Mouse (Mus musculus): Measurements from ENCODE around the gene Msx3. TPM values are rescaled to one million over a fixed set of nuclear protein-coding genes. Genes with fewer than 3 reads are reported as not detected.

Msx3 gene
- polyA plus RNA-seq, 1 experiment from 2014 or later: not detected

DNA sequence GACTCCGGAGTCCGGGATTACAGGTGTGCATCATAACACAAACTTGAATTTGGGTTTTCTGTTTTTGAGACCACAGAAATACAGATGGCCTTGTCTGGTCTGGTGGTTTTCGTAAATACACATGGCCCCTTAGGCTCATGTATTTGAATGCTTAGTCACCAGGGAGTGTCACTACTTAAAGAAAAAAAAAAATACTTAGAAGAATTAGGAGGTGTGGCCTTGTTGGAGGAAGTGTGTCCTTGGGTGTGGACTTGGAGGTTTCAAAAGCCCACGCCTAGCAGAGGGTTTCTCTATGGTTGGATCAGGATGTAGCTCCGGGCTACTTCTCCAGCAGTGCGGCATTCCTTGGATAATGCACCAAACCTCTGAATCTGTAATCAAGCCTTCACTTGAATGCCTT lies 28.8 kb upstream of the Msx3 start:
- 54% methylated on average over 6 of the region's 6 CpGs for WGBS (ENCODE audit: insufficient replicate concordance)
- H3K9me3 ChIP-seq (replicated peaks): no peaks in the 10 kb centered on the region
- no peaks in the 10 kb centered on the region for H3K4me1 ChIP-seq (replicated peaks)
- H3K27ac ChIP-seq: no peak overlapping the region
- ATAC-seq (ENCODE audit: low read depth): no peak
- no peaks in the 10 kb centered on the region for H3K36me3 ChIP-seq
- H3K4me2 ChIP-seq: no peak overlapping the region
- no peak overlapping the region for H3K4me3 ChIP-seq (replicated peaks)
- no peak for DNase-seq
- H3K27me3 ChIP-seq: peaks cover 45% of the 10 kb centered on the region
- H3K9ac ChIP-seq: no peak overlapping the region

DNA sequence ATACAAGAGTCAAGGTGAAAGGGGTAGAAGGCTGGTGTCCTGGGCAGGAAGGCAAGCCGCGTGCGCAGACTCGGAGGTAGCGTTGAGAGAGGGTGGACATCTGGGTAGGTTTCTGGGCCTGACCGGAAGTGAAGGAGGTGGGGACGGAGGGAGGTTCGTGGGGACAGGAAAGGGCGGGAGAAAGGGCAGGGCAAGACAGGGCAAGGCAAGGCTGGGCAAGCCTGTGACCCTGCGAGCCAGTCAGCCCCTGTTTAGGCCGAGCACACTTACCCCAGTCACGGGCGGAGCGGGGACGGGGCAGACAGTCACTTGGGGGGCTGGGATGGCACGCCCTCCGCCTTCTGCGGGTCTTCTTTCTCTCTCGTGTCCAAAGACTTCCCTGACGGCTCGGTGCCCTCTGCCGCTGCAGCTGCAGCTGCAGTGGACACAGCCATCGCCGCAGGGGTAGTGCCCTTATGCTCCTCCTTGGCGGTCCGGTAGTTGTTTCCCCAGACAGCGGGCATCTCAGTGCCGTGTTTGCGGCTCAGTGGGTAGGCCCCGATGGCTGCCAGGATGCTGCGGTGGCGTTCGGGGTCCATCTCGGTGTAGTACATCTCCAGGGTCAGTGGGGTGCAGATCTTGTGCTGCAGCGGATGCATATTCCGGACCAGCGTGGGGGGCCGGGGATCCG lies 21.3 kb upstream of the Msx3 start:
- 26% methylated on average over 39 of the region's 39 CpGs for WGBS (ENCODE audit: insufficient replicate concordance)
- Histone ChIP-seq H3K27me3 (peaks cover 36% of the 10 kb centered on the region), H3K4me1 (replicated peaks) (no peaks in the 10 kb centered on the region), H3K9me3 (replicated peaks) (no peaks in the 10 kb centered on the region), H3K36me3 (no peaks in the 10 kb centered on the region), H3K4me2 (peak overlapping the region; percentile 55), H3K4me3 (replicated peaks) (peak overlapping the region; percentile 28), H3K27ac (no peak overlapping the region), H3K9ac (0 out of 2 replicates have a peak overlapping the region, but pooled peaks have one; percentile 6)
- DNase-seq (no peak), ATAC-seq (ENCODE audit: low read depth) (peak; percentile 43)

DNA sequence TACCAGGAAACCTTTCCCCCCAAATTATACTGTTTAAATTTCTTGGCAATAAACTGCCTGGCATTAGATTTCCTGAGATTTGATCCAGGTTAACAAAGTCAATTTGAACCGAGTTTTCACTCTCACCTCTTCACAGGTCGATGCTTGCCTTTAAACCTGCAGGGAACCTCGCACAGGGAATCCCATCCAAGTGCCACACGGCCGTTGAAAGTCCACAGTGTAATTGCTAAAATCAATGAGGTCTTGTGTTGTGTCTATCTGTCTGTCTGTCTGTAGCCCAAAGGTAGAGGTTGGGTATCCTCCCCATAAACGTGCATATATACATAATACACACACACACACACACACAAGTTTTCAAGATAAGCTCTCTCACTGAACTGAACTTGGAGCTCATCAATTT lies 18.5 kb upstream of the Msx3 start:
- no peak overlapping the region for H3K4me3 ChIP-seq (replicated peaks)
- H3K36me3 ChIP-seq: no peaks in the 10 kb centered on the region
- no peaks in the 10 kb centered on the region for H3K4me1 ChIP-seq (replicated peaks)
- peaks cover 53% of the 10 kb centered on the region for H3K27me3 ChIP-seq
- no peak overlapping the region for H3K9ac ChIP-seq
- H3K4me2 ChIP-seq: no peak overlapping the region
- no peak overlapping the region for H3K27ac ChIP-seq
- 41% methylated on average over 6 of the region's 6 CpGs for WGBS (ENCODE audit: insufficient replicate concordance)
- no peaks in the 10 kb centered on the region for H3K9me3 ChIP-seq (replicated peaks)
- ATAC-seq (ENCODE audit: low read depth) (no peak), DNase-seq (no peak)

DNA sequence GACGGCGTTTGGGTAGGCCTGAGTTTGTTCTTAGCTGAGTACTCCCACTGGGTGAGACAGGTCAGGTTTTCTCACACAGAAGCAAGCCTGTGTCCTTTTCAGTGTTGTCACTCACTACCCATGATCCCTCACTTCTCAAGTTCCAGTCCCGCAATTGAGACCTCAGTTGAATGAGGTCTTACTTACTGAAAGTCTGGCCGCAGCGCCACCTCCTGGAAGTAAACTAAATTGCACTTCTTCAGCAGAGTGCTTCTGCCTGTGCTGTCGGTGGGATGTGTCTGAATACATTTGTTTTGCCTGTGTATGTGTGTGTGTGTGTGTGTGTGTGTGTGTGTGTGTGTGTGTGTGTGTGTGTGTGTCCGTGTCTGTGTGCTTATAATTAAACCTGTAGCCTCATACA lies 14.2 kb upstream of the Msx3 start:
- Histone ChIP-seq H3K27ac (no peak overlapping the region), H3K9ac (no peak overlapping the region), H3K36me3 (no peaks in the 10 kb centered on the region), H3K9me3 (replicated peaks) (no peaks in the 10 kb centered on the region), H3K4me2 (no peak overlapping the region), H3K4me3 (replicated peaks) (no peak overlapping the region), H3K4me1 (replicated peaks) (peaks cover 7% of the 10 kb centered on the region), H3K27me3 (peaks cover 82% of the 10 kb centered on the region)
- DNase-seq: peak; percentile 36
- no peak for ATAC-seq (ENCODE audit: low read depth)
- WGBS (ENCODE audit: insufficient replicate concordance): 17% methylated on average over 7 of the region's 7 CpGs

DNA sequence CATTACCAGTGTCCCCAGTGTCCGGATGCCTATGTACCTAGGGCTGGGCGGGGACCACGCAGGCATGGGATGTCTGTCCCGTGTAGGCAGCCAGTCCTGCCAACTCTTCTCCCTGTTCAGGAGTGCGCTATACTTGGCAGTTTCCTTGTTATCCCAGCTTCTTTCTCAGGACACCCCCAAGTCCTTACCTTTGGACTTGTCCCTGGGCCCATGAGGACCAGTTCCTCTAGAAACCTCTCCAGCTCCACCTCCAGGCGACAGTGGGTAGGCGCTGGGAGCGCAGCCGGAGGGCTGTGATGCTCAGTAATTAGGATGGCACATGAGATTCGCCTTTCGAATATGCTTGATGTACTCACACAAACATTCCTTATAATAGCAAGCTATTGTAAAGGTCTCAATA lies 13.4 kb upstream of the Msx3 start:
- Histone ChIP-seq H3K27me3 (peaks cover 90% of the 10 kb centered on the region), H3K4me3 (replicated peaks) (no peak overlapping the region), H3K4me1 (replicated peaks) (peaks cover 7% of the 10 kb centered on the region), H3K9me3 (replicated peaks) (no peaks in the 10 kb centered on the region), H3K9ac (no peak overlapping the region), H3K27ac (no peak overlapping the region), H3K4me2 (no peak overlapping the region), H3K36me3 (no peaks in the 10 kb centered on the region)
- ATAC-seq (ENCODE audit: low read depth): no peak
- 18% methylated on average over 11 of the region's 11 CpGs for WGBS (ENCODE audit: insufficient replicate concordance)
- no peak for DNase-seq

DNA sequence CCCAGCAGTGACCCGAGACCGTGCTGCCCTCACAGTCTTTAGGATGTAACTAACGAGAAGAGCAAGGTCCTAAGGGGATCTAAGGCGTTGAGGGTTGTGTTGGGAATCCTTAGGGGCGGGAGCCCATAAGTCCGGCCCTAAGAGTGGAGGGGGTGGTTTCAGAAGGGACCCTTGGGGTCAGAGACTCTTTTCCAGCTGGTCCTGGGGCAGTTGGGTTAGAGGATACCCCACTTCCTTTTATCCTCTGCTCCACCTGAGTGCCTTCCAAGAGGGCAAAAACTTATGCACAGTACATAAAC lies 12.9 kb upstream of the Msx3 start:
- Histone ChIP-seq H3K27ac (no peak overlapping the region), H3K4me3 (replicated peaks) (no peak overlapping the region), H3K4me1 (replicated peaks) (peaks cover 7% of the 10 kb centered on the region), H3K4me2 (peak overlapping the region; percentile 47; the same call in 1 of the 2 replicates), H3K9me3 (replicated peaks) (no peaks in the 10 kb centered on the region), H3K27me3 (peaks cover 92% of the 10 kb centered on the region), H3K9ac (no peak overlapping the region), H3K36me3 (no peaks in the 10 kb centered on the region)
- ATAC-seq (ENCODE audit: low read depth): no peak
- no peak for DNase-seq
- 3% methylated on average over 6 of the region's 6 CpGs for WGBS (ENCODE audit: insufficient replicate concordance)

DNA sequence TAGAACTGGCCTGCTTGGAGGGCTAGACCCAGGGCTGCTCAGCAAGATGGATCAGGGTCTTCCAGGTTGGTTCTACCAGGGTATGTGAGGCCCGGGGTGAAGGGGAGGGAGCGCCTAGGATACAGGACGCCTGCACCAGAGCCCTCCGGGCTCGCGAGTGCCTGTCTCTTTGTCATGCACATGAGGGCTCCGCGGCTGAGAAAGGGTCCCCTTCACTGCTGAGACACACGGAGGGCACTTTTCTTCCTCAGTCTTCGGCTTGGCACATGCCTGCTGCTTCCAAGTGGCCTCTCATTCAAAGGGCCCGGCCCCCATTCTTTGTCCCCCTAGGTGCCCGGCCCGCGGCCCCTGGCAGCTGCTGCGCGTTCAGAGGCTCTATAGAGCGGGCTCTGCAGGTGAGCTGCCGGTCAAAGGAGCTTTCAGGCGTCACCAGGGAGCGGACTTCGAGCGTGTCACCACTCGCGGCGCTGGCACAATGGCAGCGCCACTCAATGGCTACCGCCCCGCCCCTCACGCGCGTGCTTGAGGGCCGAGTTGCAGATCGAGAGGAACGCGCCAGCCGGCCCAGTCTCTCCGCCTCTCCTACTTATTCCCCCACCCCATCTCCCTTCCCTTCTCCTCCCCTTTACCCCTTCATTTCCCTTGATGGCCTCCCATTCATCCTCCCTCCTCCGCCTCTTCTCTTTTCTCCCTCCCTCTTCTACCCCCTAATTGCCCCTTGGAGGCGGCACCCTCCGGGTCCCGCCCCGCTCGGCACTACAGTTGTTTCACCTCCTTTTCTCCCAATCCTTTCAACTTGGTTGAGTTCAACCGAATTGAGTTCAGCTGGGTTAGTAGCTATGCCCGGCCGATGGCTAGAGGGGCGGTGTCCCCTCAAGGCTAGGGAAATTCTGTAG lies 12.3 kb upstream of the Msx3 start:
- Histone ChIP-seq H3K4me3 (replicated peaks) (peak overlapping the region; percentile 26), H3K27ac (no peak overlapping the region), H3K4me1 (replicated peaks) (peaks cover 7% of the 10 kb centered on the region), H3K9ac (no peak overlapping the region), H3K36me3 (no peaks in the 10 kb centered on the region), H3K27me3 (peaks cover 97% of the 10 kb centered on the region), H3K4me2 (peak overlapping the region; percentile 47), H3K9me3 (replicated peaks) (no peaks in the 10 kb centered on the region)
- no peak for DNase-seq
- no peak for ATAC-seq (ENCODE audit: low read depth)
- 2% methylated on average over 47 of the region's 47 CpGs for WGBS (ENCODE audit: insufficient replicate concordance)

DNA sequence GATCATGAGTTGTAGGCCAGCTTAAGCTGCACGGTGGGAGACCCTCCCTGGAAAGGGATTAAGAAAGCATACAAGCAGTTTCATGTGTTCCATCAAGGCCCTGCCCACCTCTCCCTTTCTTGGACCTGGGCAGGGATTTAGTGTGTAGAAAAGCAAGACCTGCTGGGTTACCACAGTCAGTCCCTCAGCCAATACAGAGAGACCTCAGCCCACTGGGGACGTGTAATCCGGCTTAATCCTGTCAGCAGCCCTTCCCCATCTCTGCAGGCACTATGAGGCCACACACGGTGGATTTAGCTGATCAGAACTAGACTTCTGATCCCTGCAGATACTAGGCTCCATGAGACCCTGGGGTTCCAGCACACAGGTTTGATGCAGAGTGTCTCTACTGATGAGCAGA lies 10.7 kb upstream of the Msx3 start:
- H3K9me3 ChIP-seq (replicated peaks): no peaks in the 10 kb centered on the region
- peaks cover 98% of the 10 kb centered on the region for H3K27me3 ChIP-seq
- no peak overlapping the region for H3K27ac ChIP-seq
- no peak overlapping the region for H3K4me3 ChIP-seq (replicated peaks)
- H3K9ac ChIP-seq: no peak overlapping the region
- no peaks in the 10 kb centered on the region for H3K36me3 ChIP-seq
- no peak for DNase-seq
- ATAC-seq (ENCODE audit: low read depth): no peak
- H3K4me1 ChIP-seq (replicated peaks): peaks cover 7% of the 10 kb centered on the region
- WGBS (ENCODE audit: insufficient replicate concordance): 24% methylated on average over 4 of the region's 4 CpGs
- no peak overlapping the region for H3K4me2 ChIP-seq

DNA sequence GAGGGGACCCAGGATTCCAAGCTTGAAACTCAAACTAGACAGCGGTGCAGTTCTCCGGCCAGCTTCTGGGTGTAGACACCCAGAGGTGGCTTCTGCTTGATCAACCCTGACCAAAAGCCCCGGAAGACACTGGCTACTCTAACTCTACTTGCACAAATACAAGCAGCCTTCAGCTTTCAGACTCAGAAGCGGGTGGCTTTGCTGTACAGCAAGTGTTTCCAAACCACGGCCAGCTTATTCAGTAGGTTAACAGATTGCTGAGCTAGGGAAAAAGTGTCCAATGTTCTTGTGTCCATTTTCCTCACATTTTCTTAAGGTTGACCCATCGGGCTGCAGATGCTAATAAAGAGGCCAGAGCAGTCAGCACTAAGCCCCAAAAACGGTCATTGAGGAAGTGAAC lies 9.6 kb upstream of the Msx3 start:
- Histone ChIP-seq H3K9me3 (replicated peaks) (no peaks in the 10 kb centered on the region), H3K4me3 (replicated peaks) (0 out of 2 replicates have a peak overlapping the region, but pooled peaks have one; percentile 32), H3K36me3 (no peaks in the 10 kb centered on the region), H3K27me3 (peaks cover 98% of the 10 kb centered on the region), H3K27ac (no peak overlapping the region), H3K9ac (no peak overlapping the region), H3K4me1 (replicated peaks) (peaks cover 7% of the 10 kb centered on the region), H3K4me2 (peak overlapping the region; percentile 45)
- no peak for DNase-seq
- no peak for ATAC-seq (ENCODE audit: low read depth)
- 26% methylated on average over 7 of the region's 7 CpGs for WGBS (ENCODE audit: insufficient replicate concordance)

DNA sequence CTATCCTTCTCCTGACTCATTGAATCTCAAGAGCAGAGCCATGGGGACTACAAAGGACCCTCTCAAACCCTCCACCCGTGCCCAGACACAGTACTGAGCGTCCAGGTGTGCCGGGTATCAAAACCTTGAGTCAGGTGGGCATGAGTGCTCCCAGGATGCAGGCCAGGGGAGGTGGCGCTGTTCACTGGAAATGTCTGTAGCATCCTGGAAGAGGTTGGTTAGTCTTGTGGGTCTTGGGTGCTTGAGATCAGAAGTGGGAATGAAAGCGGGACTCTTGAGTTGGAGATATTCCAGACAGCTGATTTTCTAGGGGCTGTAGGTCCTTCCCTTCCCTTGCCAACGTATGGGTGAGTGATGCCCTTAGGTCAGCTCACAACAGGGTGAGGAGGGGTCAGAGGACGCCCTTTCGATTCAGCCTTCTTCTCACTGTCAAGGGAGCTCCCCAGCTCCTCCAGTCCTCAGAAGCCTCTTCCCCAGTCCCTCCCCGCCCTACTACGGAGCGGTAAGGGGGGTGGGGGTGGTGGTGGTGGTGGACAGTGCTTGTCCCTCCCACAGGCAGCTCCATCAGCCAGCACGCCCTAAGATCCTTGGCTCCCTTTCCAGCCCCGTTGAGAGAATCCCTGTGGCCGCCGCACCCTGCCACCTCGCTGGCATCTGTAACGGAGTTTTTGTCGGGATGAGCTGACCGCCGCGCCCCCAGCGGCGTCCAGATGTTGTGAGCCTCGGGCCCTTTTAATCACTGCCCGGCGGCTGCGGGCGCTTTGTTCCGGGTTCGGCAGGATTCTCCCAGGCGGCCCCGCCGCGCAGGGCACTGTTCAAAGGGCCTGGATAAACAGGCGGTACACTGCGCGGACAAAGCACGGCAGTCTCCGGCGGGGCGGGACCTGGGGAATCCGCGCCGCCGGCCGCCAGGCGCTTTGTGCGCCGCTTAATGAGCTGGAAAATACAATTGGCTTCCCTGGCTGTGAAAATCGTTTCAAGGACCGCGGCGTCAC lies 8.8 kb upstream of the Msx3 start:
- 4% methylated on average over 53 of the region's 53 CpGs for WGBS (ENCODE audit: insufficient replicate concordance)
- DNase-seq (no peak), ATAC-seq (ENCODE audit: low read depth) (no peak)
- H3K9me3 ChIP-seq (replicated peaks): no peaks in the 10 kb centered on the region
- H3K4me1 ChIP-seq (replicated peaks): peaks cover 7% of the 10 kb centered on the region
- peak overlapping the region; percentile 32 for H3K4me3 ChIP-seq (replicated peaks)
- no peak overlapping the region for H3K27ac ChIP-seq
- H3K36me3 ChIP-seq: no peaks in the 10 kb centered on the region
- H3K27me3 ChIP-seq: peaks cover 99% of the 10 kb centered on the region
- peak overlapping the region; percentile 45 for H3K4me2 ChIP-seq
- no peak overlapping the region for H3K9ac ChIP-seq

DNA sequence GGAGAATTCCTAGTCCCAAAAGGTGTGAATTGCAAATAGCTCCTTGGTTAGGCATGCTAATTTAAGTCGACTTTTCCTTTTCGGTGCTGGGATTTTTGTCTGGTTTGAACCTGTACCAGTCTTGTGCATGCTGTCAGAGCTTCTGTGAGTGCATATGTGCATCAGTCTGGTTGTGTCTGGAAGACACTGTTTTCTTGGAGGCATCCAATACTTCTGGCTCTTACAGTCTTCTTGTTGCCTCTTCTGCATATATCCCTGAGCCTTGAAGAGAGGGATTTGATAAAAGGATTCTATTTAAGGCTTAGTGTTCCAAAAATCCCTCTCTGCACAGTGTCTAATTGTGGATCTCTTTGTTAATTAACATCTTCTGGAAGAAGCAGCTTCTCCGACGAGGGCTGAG lies 5.2 kb upstream of the Msx3 start:
- no peak overlapping the region for H3K4me3 ChIP-seq (replicated peaks)
- WGBS (ENCODE audit: insufficient replicate concordance): 63% methylated on average over 4 of the region's 4 CpGs
- H3K9me3 ChIP-seq (replicated peaks): no peaks in the 10 kb centered on the region
- H3K36me3 ChIP-seq: no peaks in the 10 kb centered on the region
- peaks cover 99% of the 10 kb centered on the region for H3K27me3 ChIP-seq
- ATAC-seq (ENCODE audit: low read depth) (no peak), DNase-seq (no peak)
- H3K27ac ChIP-seq: no peak overlapping the region
- H3K4me2 ChIP-seq: no peak overlapping the region
- H3K9ac ChIP-seq: no peak overlapping the region
- peaks cover 2% of the 10 kb centered on the region for H3K4me1 ChIP-seq (replicated peaks)
